Mouse (Mus musculus): ENCODE data around the gene Nfic. TPM values are rescaled to one million over a fixed set of nuclear protein-coding genes. Genes with fewer than 3 reads are reported as not detected.
A peak's percentile ranks its signal among the peaks of the same experiment; 100 is the strongest.

The Nfic gene
- polyA plus RNA-seq, 1 experiment from 2014 or later, result 10.1 TPM

- WGBS (ENCODE audit: insufficient replicate concordance), result 58% methylated on average over 3 of the region's 3 CpGs
- H3K4me1 ChIP-seq, result peaks cover 78% of the 10 kb centered on the region
- no peaks in the 10 kb centered on the region for H3K27me3 ChIP-seq (replicated peaks)
- peak overlapping the region; percentile 79 for H3K4me2 ChIP-seq
- peak overlapping the region; percentile 90 for H3K4me3 ChIP-seq
- H3K9me3 ChIP-seq (replicated peaks), result no peaks in the 10 kb centered on the region
- H3K36me3 ChIP-seq, result peaks cover 23% of the 10 kb centered on the region
- peak overlapping the region; percentile 98 for H3K27ac ChIP-seq
- no peak for ATAC-seq
- peak overlapping the region; percentile 81 for H3K9ac ChIP-seq
These were observed 76.3 kb downstream of the Nfic start for GRCm38 (mm10) chr10:81379183-81379553.

- peak; percentile 88 for ATAC-seq
- Histone ChIP-seq H3K27me3 (replicated peaks) (no peaks in the 10 kb centered on the region), H3K9ac (peak overlapping the region; percentile 81), H3K4me1 (peaks cover 83% of the 10 kb centered on the region), H3K36me3 (peaks cover 28% of the 10 kb centered on the region), H3K4me2 (peak overlapping the region; percentile 79), H3K27ac (peak overlapping the region; percentile 98), H3K4me3 (peak overlapping the region; percentile 90), H3K9me3 (replicated peaks) (no peaks in the 10 kb centered on the region)
- under 1% methylated on average over 46 of the region's 46 CpGs for WGBS (ENCODE audit: insufficient replicate concordance)
These were observed 76.8 kb downstream of the Nfic start for GRCm38 (mm10) chr10:81378553-81379182.

- H3K4me2 ChIP-seq, result peak within 1 kb of the TSS; percentile 79
- H3K36me3 ChIP-seq, result peaks cover 35% of the 10 kb centered on the region
- H3K9ac ChIP-seq, result peak within 1 kb of the TSS; percentile 98
- no peaks in the 10 kb centered on the region for H3K9me3 ChIP-seq (replicated peaks)
- peak within 1 kb of the TSS; percentile 98 for H3K27ac ChIP-seq
- 0 out of 2 replicates have a peak, but pooled peaks have one; percentile 0 for ATAC-seq
- peaks cover 83% of the 10 kb centered on the region for H3K4me1 ChIP-seq
- H3K27me3 ChIP-seq (replicated peaks), result no peaks in the 10 kb centered on the region
- 1% methylated on average over 45 of the region's 59 CpGs for WGBS (ENCODE audit: insufficient replicate concordance)
- H3K4me3 ChIP-seq, result peak within 1 kb of the TSS; percentile 90
These were observed 77.5 kb downstream of the Nfic start, which contains the start of gene Fzr1 for GRCm38 (mm10) chr10:81377793-81378552. Fzr1 (minus strand) TSS chr10:81378516.

GRCm38 (mm10) chr10:81377362-81377664 is 78.1 kb downstream of the Nfic start:
- Histone ChIP-seq H3K4me1 (peaks cover 81% of the 10 kb centered on the region), H3K27me3 (replicated peaks) (no peaks in the 10 kb centered on the region), H3K4me2 (peak overlapping the region; percentile 79), H3K9me3 (replicated peaks) (no peaks in the 10 kb centered on the region), H3K4me3 (peak overlapping the region; percentile 90), H3K9ac (peak overlapping the region; percentile 98), H3K27ac (peak overlapping the region; percentile 92), H3K36me3 (peaks cover 41% of the 10 kb centered on the region)
- no peak for ATAC-seq
- 54% methylated on average over 2 of the region's 2 CpGs for WGBS (ENCODE audit: insufficient replicate concordance)

- peak overlapping the region; percentile 90 for H3K4me3 ChIP-seq
- H3K27ac ChIP-seq, result peak overlapping the region; percentile 92
- peak; percentile 31; the same call in 1 of the 2 replicates for ATAC-seq
- peaks cover 47% of the 10 kb centered on the region for H3K36me3 ChIP-seq
- 29% methylated on average over 6 of the region's 6 CpGs for WGBS (ENCODE audit: insufficient replicate concordance)
- H3K4me2 ChIP-seq, result peak overlapping the region; percentile 79
- no peaks in the 10 kb centered on the region for H3K9me3 ChIP-seq (replicated peaks)
- H3K9ac ChIP-seq, result peak overlapping the region; percentile 98
- H3K4me1 ChIP-seq, result peaks cover 76% of the 10 kb centered on the region
- no peaks in the 10 kb centered on the region for H3K27me3 ChIP-seq (replicated peaks)
These were observed 78.7 kb downstream of the Nfic start for GRCm38 (mm10) chr10:81376561-81377361.

- H3K4me2 ChIP-seq, result peak overlapping the region; percentile 79
- peaks cover 61% of the 10 kb centered on the region for H3K36me3 ChIP-seq
- H3K4me3 ChIP-seq, result 0 out of 2 replicates have a peak overlapping the region, but pooled peaks have one; percentile 13
- 89% methylated on average over 10 of the region's 10 CpGs for WGBS (ENCODE audit: insufficient replicate concordance)
- no peaks in the 10 kb centered on the region for H3K27me3 ChIP-seq (replicated peaks)
- H3K4me1 ChIP-seq, result peaks cover 61% of the 10 kb centered on the region
- no peaks in the 10 kb centered on the region for H3K9me3 ChIP-seq (replicated peaks)
- peak overlapping the region; percentile 92; the same call in 1 of the 2 replicates for H3K27ac ChIP-seq
- ATAC-seq, result no peak
- no peak overlapping the region for H3K9ac ChIP-seq
These were observed 80.1 kb downstream of the Nfic start for GRCm38 (mm10) chr10:81375322-81375721.

GRCm38 (mm10) chr10:81367207-81367495 is 88.3 kb downstream of the Nfic start:
- Histone ChIP-seq H3K4me2 (no peak overlapping the region), H3K9me3 (replicated peaks) (no peaks in the 10 kb centered on the region), H3K4me1 (peaks cover 50% of the 10 kb centered on the region), H3K4me3 (no peak overlapping the region), H3K36me3 (peaks cover 85% of the 10 kb centered on the region), H3K27ac (0 out of 2 replicates have a peak overlapping the region, but pooled peaks have one; percentile 94), H3K27me3 (replicated peaks) (no peaks in the 10 kb centered on the region), H3K9ac (no peak overlapping the region)
- no peak for ATAC-seq
- WGBS (ENCODE audit: insufficient replicate concordance), result 90% methylated on average over 6 of the region's 6 CpGs

- H3K4me1 ChIP-seq, result peaks cover 55% of the 10 kb centered on the region
- no peak for ATAC-seq
- WGBS (ENCODE audit: insufficient replicate concordance), result 68% methylated on average over 6 of the region's 6 CpGs
These were observed 88.8 kb downstream of the Nfic start for GRCm38 (mm10) chr10:81366477-81367206.

GRCm38 (mm10) chr10:81365672-81366476 is 89.6 kb downstream of the Nfic start, which contains the start of gene 4930404N11Rik:
4930404N11Rik (minus strand) TSS chr10:81365816.
- peak within 1 kb of the TSS; percentile 62 for H3K9ac ChIP-seq

More at GRCm38 (mm10) chr10:81366477-81367206, 88.8 kb downstream of the Nfic start:
- Histone ChIP-seq H3K9me3 (replicated peaks) (no peaks in the 10 kb centered on the region), H3K36me3 (peaks cover 85% of the 10 kb centered on the region), H3K4me3 (no peak overlapping the region), H3K27ac (peak overlapping the region; percentile 94), H3K27me3 (replicated peaks) (no peaks in the 10 kb centered on the region), H3K4me2 (no peak overlapping the region), H3K9ac (no peak overlapping the region)

GRCm38 (mm10) chr10:81365073-81365472 is 90.4 kb downstream of the Nfic start:
- H3K36me3 ChIP-seq, result peaks cover 85% of the 10 kb centered on the region
- 46% methylated on average over 4 of the region's 4 CpGs for WGBS (ENCODE audit: insufficient replicate concordance)
- H3K27ac ChIP-seq, result peak overlapping the region; percentile 94
- H3K9me3 ChIP-seq (replicated peaks), result no peaks in the 10 kb centered on the region
- no peak for ATAC-seq
- H3K4me2 ChIP-seq, result peak overlapping the region; percentile 96
- H3K27me3 ChIP-seq (replicated peaks), result no peaks in the 10 kb centered on the region
- H3K4me3 ChIP-seq, result no peak overlapping the region
- H3K4me1 ChIP-seq, result peaks cover 70% of the 10 kb centered on the region
- 0 out of 2 replicates have a peak overlapping the region, but pooled peaks have one; percentile 62 for H3K9ac ChIP-seq

More at GRCm38 (mm10) chr10:81365672-81366476, 89.6 kb downstream of the Nfic start, which contains the start of gene 4930404N11Rik:
- Histone ChIP-seq H3K27me3 (replicated peaks) (no peaks in the 10 kb centered on the region), H3K4me3 (0 out of 2 replicates have a peak within 1 kb of the TSS, but pooled peaks have one; percentile 3), H3K27ac (peak within 1 kb of the TSS; percentile 94), H3K4me1 (peaks cover 62% of the 10 kb centered on the region), H3K4me2 (peak within 1 kb of the TSS; percentile 96), H3K36me3 (peaks cover 85% of the 10 kb centered on the region), H3K9me3 (replicated peaks) (no peaks in the 10 kb centered on the region)
- WGBS (ENCODE audit: insufficient replicate concordance), result 31% methylated on average over 12 of the region's 12 CpGs
- ATAC-seq, result no peak
